Mouse (Mus musculus): ENCODE results near the gene Nrxn2.

DNA sequence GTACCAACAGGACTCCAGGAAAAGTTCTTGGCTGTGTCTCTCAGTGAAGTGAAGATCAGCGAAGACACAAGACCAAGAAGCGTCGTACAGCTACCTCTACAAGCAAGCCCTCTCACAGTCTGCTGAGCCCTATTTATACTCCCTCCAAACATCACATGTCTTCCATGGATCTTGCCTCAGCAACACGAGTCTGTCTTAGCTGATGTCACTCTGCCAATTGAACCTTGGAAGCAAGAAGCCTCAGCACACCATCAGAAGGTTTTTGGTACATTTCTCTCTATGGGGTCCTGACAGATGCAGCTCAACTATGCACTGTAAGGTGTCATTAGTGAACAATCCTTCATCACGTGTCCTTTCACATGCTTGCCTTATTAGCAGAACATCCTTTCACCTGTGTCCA, 152.9 kb downstream of the Nrxn2 start:
- no peak for TF ChIP-seq CHD2 (IDR thresholded peaks at IDR 0.05; ENCODE audit: low read depth, low read length)
- no peak for TF ChIP-seq MAFK (IDR thresholded peaks at IDR 0.05; ENCODE audit: insufficient read depth, low read depth, low read length)
